In the genomic region with DNA sequence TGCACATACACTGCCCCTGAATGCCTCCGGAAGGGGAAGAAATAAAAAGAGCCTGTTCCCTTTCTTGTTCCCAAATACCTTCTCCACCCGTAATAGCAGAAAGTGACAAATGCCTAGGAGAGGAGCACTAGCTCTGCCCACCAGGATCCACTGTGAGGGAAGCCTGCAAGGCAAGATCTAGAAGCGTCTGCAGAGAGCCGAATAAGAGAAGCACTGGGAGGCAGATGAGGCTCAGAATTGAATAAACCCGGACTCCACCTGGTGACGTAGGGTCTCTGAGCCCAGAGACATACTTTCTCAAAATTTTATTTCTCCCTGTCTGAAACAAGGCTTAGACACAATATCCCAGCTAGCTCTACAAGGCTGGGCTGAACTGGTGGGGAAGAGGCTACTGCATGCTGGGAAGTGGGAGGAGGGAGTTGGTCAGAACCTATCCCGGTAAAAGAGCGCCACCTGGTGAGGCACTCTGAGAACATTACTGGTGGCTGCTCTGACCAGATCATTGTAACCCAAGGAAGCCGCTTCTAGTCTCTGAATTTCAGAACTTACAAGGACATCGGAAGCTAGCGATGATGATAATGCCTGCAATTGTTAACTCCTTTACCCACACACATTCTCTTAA, we compare ENCODE assay signal across 8 mouse cellular contexts. TPM values are rescaled to one million over a fixed set of nuclear protein-coding genes. Genes with fewer than 3 reads are reported as not detected.
A peak's percentile ranks its signal among the peaks of the same experiment; 100 is the strongest.
DNase-seq lines count a peak whose midpoint lies in the region; ATAC-seq and TF ChIP-seq lines count a peak whose summit lies in the region.

No protein-coding gene starts in this region.

- no peaks in the 10 kb centered on the region for H3K27me3 ChIP-seq in embryonic facial prominence, embryonic 15.5 days
- H3K27me3 ChIP-seq in heart, embryonic 10.5 days (ENCODE audit: insufficient read depth, poor library complexity, severe bottlenecking): no peaks in the 10 kb centered on the region
- no peaks in the 10 kb centered on the region for H3K27me3 ChIP-seq in kidney, embryonic 14.5 days (ENCODE audit: control insufficient read depth, insufficient read depth, low read length)
- no peaks in the 10 kb centered on the region for H3K27me3 ChIP-seq in limb, embryonic 14.5 days (ENCODE audit: control insufficient read depth, insufficient read depth, low read length)
- H3K27me3 ChIP-seq in midbrain, postnatal 0 days (ENCODE audit: insufficient read depth, low read length): no peaks in the 10 kb centered on the region

- DNase-seq in A20 (ENCODE audit: low read depth, low spot score): peak; percentile 81
- DNase-seq in heart, embryonic 10.5 days (ENCODE audit: low spot score): peak; percentile 85
- peak; percentile 96 for DNase-seq in limb, embryonic 14.5 days (ENCODE audit: low spot score)
- peak; percentile 96 for DNase-seq in midbrain, postnatal 0 days (ENCODE audit: low spot score)
- DNase-seq in spleen, postnatal 14 days (ENCODE audit: low spot score in 2 of 2): peak; percentile 41 to 60

- WGBS in embryonic facial prominence, embryonic 15.5 days: 34% methylated on average over 11 of the region's 11 CpGs
- WGBS in heart, embryonic 10.5 days: 39% methylated on average over 11 of the region's 11 CpGs
- WGBS in kidney, embryonic 14.5 days: 38% methylated on average over 11 of the region's 11 CpGs
- 43% methylated on average over 11 of the region's 11 CpGs for WGBS in limb, embryonic 14.5 days
- 21% methylated on average over 11 of the region's 11 CpGs for WGBS in midbrain, postnatal 0 days

- no peaks in the 10 kb centered on the region for H3K36me3 ChIP-seq in embryonic facial prominence, embryonic 15.5 days
- H3K36me3 ChIP-seq in heart, embryonic 10.5 days: no peaks in the 10 kb centered on the region
- H3K36me3 ChIP-seq in kidney, embryonic 14.5 days (ENCODE audit: control insufficient read depth, insufficient read depth, low read length): no peaks in the 10 kb centered on the region
- H3K36me3 ChIP-seq in limb, embryonic 14.5 days (ENCODE audit: control insufficient read depth, insufficient read depth, low read length): no peaks in the 10 kb centered on the region
- no peaks in the 10 kb centered on the region for H3K36me3 ChIP-seq in midbrain, postnatal 0 days (ENCODE audit: insufficient read depth, low read length)

- peak overlapping the region; percentile 19; the same call in 1 of the 2 replicates for H3K4me2 ChIP-seq in embryonic facial prominence, embryonic 15.5 days (replicated peaks)
- no peak overlapping the region for H3K4me2 ChIP-seq in kidney, embryonic 14.5 days (replicated peaks; ENCODE audit: low read depth, low read length)
- no peak overlapping the region; the same call in 1 of the 2 replicates for H3K4me2 ChIP-seq in limb, embryonic 14.5 days (replicated peaks; ENCODE audit: low read depth, low read length, severe bottlenecking)
- H3K4me2 ChIP-seq in midbrain, postnatal 0 days (ENCODE audit: low read depth, low read length, poor library complexity, severe bottlenecking): no peak overlapping the region; the same call in none of the 2 replicates

- no peak for TF ChIP-seq POLR2A in bone marrow macrophage, adult 2 months (IDR thresholded peaks at IDR 0.05; ENCODE audit: borderline replicate concordance, low read depth, low read length)
- TF ChIP-seq POLR2A in limb, embryonic 14.5 days (IDR thresholded peaks at IDR 0.05; ENCODE audit: borderline replicate concordance, extremely low read depth, insufficient read depth, insufficient read length): no peak

- peak overlapping the region; percentile 34 for H3K4me3 ChIP-seq in bone marrow macrophage, adult 2 months (ENCODE audit: insufficient read depth, low read length)
- no peak overlapping the region for H3K4me3 ChIP-seq in embryonic facial prominence, embryonic 15.5 days (replicated peaks)
- no peak overlapping the region for H3K4me3 ChIP-seq in heart, embryonic 10.5 days
- H3K4me3 ChIP-seq in kidney, embryonic 14.5 days (ENCODE audit: low read length): no peak overlapping the region
- H3K4me3 ChIP-seq in limb, embryonic 14.5 days (replicated peaks; ENCODE audit: low read length): no peak overlapping the region
- H3K4me3 ChIP-seq in midbrain, postnatal 0 days (ENCODE audit: low read depth, low read length): peak overlapping the region; percentile 13; the same call in 1 of the 2 replicates

- peak; percentile 79; the same call in 1 of the 2 replicates for ATAC-seq in embryonic facial prominence, embryonic 15.5 days (ENCODE audit: insufficient number of reproducible peaks, low FRiP score, low TSS enrichment, low read depth)
- ATAC-seq in kidney, embryonic 14.5 days (ENCODE audit: low FRiP score, low TSS enrichment): peak; percentile 89
- ATAC-seq in limb, embryonic 14.5 days (ENCODE audit: low FRiP score, low read depth): peak; percentile 94
- ATAC-seq in midbrain, postnatal 0 days (ENCODE audit: low FRiP score): peak; percentile 88

- H3K9ac ChIP-seq in embryonic facial prominence, embryonic 15.5 days: no peak overlapping the region
- peak overlapping the region; percentile 40; the same call in 1 of the 2 replicates for H3K9ac ChIP-seq in kidney, embryonic 14.5 days (ENCODE audit: low read depth, low read length)
- no peak overlapping the region for H3K9ac ChIP-seq in limb, embryonic 14.5 days (ENCODE audit: low read depth, low read length, severe bottlenecking)
- peak overlapping the region; percentile 39; the same call in 1 of the 2 replicates for H3K9ac ChIP-seq in midbrain, postnatal 0 days (replicated peaks; ENCODE audit: low read length, poor library complexity, severe bottlenecking)

- peaks cover 5% of the 10 kb centered on the region for H3K4me1 ChIP-seq in bone marrow macrophage, adult 2 months (ENCODE audit: control insufficient read depth, insufficient read depth, low read length)
- peaks cover 7% of the 10 kb centered on the region for H3K4me1 ChIP-seq in embryonic facial prominence, embryonic 15.5 days
- H3K4me1 ChIP-seq in heart, embryonic 10.5 days: no peaks in the 10 kb centered on the region
- H3K4me1 ChIP-seq in kidney, embryonic 14.5 days (ENCODE audit: control insufficient read depth, insufficient read depth, low read length): 0 out of 2 replicates have a peak, but pooled peaks cover 2% of the 10 kb centered on the region
- no peaks in the 10 kb centered on the region for H3K4me1 ChIP-seq in limb, embryonic 14.5 days (ENCODE audit: control insufficient read depth, insufficient read depth, low read length)
- H3K4me1 ChIP-seq in midbrain, postnatal 0 days (ENCODE audit: insufficient read depth, low read length): 0 out of 2 replicates have a peak, but pooled peaks cover 5% of the 10 kb centered on the region

- no peak overlapping the region for H3K27ac ChIP-seq in bone marrow macrophage, adult 2 months (ENCODE audit: insufficient read depth, low read depth, low read length)
- H3K27ac ChIP-seq in embryonic facial prominence, embryonic 15.5 days (replicated peaks): no peak overlapping the region
- H3K27ac ChIP-seq in heart, embryonic 10.5 days: no peak overlapping the region
- no peak overlapping the region for H3K27ac ChIP-seq in kidney, embryonic 14.5 days (ENCODE audit: low read depth, low read length)
- no peak overlapping the region for H3K27ac ChIP-seq in limb, embryonic 14.5 days (replicated peaks; ENCODE audit: low read depth, low read length)
- peak overlapping the region; percentile 47 for H3K27ac ChIP-seq in midbrain, postnatal 0 days (ENCODE audit: low read depth, low read length)

- TF ChIP-seq CTCF in bone marrow macrophage, adult 2 months (IDR thresholded peaks at IDR 0.05; ENCODE audit: low read depth, low read length): peak; percentile 56
- peak; percentile 96 for TF ChIP-seq CTCF in midbrain, postnatal 0 days (IDR thresholded peaks at IDR 0.05)

- no peaks in the 10 kb centered on the region for H3K9me3 ChIP-seq in embryonic facial prominence, embryonic 15.5 days (replicated peaks)
- no peaks in the 10 kb centered on the region for H3K9me3 ChIP-seq in heart, embryonic 10.5 days
- H3K9me3 ChIP-seq in kidney, embryonic 14.5 days (ENCODE audit: control insufficient read depth, low read length): no peaks in the 10 kb centered on the region
- no peaks in the 10 kb centered on the region for H3K9me3 ChIP-seq in limb, embryonic 14.5 days (ENCODE audit: control insufficient read depth, low read length)
- H3K9me3 ChIP-seq in midbrain, postnatal 0 days (ENCODE audit: low read length): no peaks in the 10 kb centered on the region

RNA-seq across cellular contexts. Expression of a gene that starts 45.2 kb away (rescaled TPM):
- 28.4 and 29.5 TPM in 2 replicates for polyA plus RNA-seq in bone marrow macrophage, adult 2 months (2012; ENCODE audit: insufficient read depth, insufficient read length, missing spikeins)
- polyA plus RNA-seq in embryonic facial prominence, embryonic 15.5 days (2015; fragmentation: Nextera tagmentation; extraction: Ambion mirVana): 42.9 and 48.3 TPM in 2 replicates
- polyA plus RNA-seq in heart, embryonic 10.5 days (2016; fragmentation: Nextera tagmentation; extraction: Ambion mirVana): 51.7 and 54.8 TPM in 2 replicates
- 50.8 and 56.9 TPM in 2 replicates for polyA plus RNA-seq in kidney, embryonic 14.5 days (2014; fragmentation: Nextera tagmentation; extraction: Ambion mirVana)
- 18.8 and 25.1 TPM in 2 replicates for polyA plus RNA-seq in limb, embryonic 14.5 days (2012; rRNA removed)
- 36.7 and 38.7 TPM in 2 replicates for polyA plus RNA-seq in limb, embryonic 14.5 days (2014; fragmentation: Nextera tagmentation; extraction: Ambion mirVana)
- 33.7 and 49.2 TPM in 2 replicates for total RNA-seq in midbrain, postnatal 0 days (2014; rRNA removed)
- polyA plus RNA-seq in midbrain, postnatal 0 days (2015; fragmentation: Nextera tagmentation; extraction: Ambion mirVana): 38.3 and 40.5 TPM in 2 replicates

RNA-seq across cellular contexts. Expression of a gene that starts 53.7 kb away (rescaled TPM):
- 2.3 and 2.9 TPM in 2 replicates for polyA plus RNA-seq in bone marrow macrophage, adult 2 months (2012; ENCODE audit: insufficient read depth, insufficient read length, missing spikeins)
- 6.1 and 6.9 TPM in 2 replicates for polyA plus RNA-seq in embryonic facial prominence, embryonic 15.5 days (2015; fragmentation: Nextera tagmentation; extraction: Ambion mirVana)
- polyA plus RNA-seq in heart, embryonic 10.5 days (2016; fragmentation: Nextera tagmentation; extraction: Ambion mirVana): 0.74 and 1.4 TPM in 2 replicates
- 4.6 and 6.9 TPM in 2 replicates for polyA plus RNA-seq in kidney, embryonic 14.5 days (2014; fragmentation: Nextera tagmentation; extraction: Ambion mirVana)
- polyA plus RNA-seq in limb, embryonic 14.5 days (2012; rRNA removed): 14.3 and 15.9 TPM in 2 replicates
- polyA plus RNA-seq in limb, embryonic 14.5 days (2014; fragmentation: Nextera tagmentation; extraction: Ambion mirVana): 8.4 and 8.9 TPM in 2 replicates
- 58.6 and 77.6 TPM in 2 replicates for total RNA-seq in midbrain, postnatal 0 days (2014; rRNA removed)
- 20.9 and 29.8 TPM in 2 replicates for polyA plus RNA-seq in midbrain, postnatal 0 days (2015; fragmentation: Nextera tagmentation; extraction: Ambion mirVana)

Comparison
In these comparisons a context has a peak if more than half of its experiments do, and no peak if none do; other contexts are left out.
1. H3K4me3 ChIP-seq: peak in bone marrow macrophage, adult 2 months (single experiment) and midbrain, postnatal 0 days (single experiment); none in embryonic facial prominence, embryonic 15.5 days (single experiment), heart, embryonic 10.5 days (single experiment), kidney, embryonic 14.5 days (single experiment) and limb, embryonic 14.5 days (single experiment).
2. H3K9ac ChIP-seq: peak in kidney, embryonic 14.5 days (single experiment) and midbrain, postnatal 0 days (single experiment); none in embryonic facial prominence, embryonic 15.5 days (single experiment) and limb, embryonic 14.5 days (single experiment).
3. Peak in every context shown above with its lines, with median percentiles within 50 percentile points of each other: DNase-seq and ATAC-seq.